Mouse (Mus musculus): ENCODE results near the gene Armc2.

The Armc2 gene

DNA sequence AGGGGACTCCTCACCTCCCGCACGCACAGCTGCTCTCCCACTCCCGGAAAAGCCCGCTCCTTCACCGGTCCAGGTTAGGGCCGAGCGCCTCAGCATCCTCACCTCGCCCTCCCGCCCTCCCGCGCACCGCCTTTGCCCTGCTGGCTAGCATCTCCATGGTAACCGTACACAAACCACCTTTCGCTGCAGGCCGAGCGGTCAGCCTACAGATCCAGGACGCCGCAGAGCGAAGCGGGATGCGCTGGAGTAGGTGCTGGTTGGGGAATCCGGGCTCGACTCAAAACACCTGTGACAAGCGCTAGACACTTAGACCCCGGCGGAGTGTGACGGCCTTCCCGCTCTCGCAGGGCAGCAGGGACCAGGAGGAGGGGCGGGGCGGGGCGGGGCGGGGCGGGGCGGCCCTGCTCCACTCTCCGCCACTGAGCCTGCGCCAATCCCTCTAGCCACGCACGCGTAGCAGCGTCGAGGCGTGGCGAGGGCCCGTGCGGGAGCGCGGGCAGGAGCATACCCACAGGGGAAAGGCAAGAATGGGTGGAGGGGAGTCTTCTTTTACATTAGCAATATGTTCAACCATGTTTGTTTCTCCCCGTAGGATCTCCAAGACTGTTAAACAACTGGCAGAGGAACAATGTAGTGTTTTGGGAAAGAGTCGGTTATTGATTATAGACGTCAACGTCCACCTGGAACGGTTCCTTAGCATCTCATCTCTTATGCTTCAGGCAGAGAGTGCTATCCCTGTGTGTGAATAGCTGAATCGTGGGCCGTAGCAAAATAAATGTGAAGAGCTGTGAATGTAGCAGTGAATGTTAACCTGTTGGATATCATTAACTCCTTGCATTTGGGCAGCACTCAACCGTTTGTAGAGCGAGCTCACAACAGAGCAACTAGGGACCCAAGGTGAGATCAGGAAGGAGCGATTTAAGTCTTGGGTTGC, at the start of gene Armc2:
Gene Armc2, minus strand, starts transcription at position 427 of the 934 bp plus-strand sequence.
- peak; percentile 58 to 60 for DNase-seq (ENCODE audit: low spot score in 2 of 2)

DNA sequence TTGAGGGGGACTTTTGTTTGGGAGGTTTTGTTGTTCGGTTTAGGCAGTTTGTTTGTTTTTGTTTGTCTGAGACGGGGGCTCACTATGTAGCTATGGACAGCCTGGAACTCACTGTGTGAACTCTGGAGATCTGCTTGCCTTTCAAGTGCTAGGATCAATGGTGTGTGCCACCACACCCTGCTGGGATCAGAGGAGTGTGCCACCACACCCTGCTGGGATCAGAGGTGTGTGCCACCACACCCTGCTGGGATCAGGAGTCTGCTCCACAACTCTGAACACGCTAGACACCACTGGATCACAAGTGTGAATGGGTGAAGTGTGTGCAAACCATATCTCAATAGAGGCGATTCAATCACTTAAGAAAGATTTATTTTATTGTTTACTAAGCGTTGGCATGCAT, 46.2 kb upstream of the Armc2 start:
- DNase-seq (ENCODE audit: low spot score in 2 of 2), result no peak

DNA sequence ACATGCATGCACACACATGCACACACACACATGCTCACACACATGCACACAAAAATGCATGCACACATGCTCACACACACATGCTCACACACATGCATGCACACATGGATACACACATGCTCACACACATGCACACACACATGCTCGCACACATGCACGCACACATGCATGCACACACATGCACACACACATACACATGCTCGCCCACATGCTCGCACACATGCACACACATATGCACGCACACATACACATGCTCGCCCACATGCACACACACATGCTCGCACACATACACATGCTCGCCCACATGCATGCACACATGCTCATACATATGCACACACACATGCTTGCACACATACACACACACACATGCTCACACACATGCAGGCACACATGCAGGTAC, 41.3 kb upstream of the Armc2 start:
- DNase-seq (ENCODE audit: low spot score in 2 of 2), result no peak

DNA sequence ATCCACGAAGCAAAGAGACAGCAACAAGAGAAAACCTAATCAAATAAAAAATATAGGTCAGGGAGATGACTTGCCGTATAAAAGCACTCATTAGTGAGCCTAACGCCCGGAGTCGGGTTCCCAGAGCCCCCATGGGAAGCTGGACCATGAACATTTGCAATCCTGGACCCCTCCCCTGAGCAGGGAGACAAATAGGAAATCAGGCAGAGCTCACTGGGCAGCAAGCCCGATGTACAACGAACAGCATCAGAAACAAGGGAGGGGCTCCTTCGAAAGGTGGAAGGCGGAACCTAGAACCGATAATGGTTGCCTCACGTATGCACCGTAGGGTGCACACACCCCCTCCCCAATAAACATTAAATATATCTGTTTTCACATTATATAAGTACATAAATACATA, 39.5 kb upstream of the Armc2 start:
- no peak for DNase-seq (ENCODE audit: low spot score in 2 of 2)

DNA sequence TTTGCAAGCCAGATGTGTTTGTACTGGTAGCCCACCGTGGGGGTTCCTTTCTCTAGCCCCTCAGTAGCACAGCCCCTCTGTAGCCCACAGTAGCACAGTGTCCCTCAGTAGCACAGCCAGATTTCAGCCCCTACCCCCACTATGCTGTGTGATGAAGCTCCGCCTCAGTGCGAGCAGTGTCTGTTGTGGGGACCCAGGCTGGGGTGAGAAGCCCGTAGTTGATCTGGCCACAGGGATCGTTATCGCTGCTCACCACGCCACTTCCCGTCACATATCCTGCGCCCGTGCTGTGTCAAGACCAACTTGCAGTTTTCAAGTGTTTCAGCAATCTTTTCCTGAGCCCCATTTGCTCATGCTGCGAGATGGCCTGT, 39.0 kb upstream of the Armc2 start:
- DNase-seq (ENCODE audit: low spot score in 2 of 2), result peak; percentile 7 to 20

DNA sequence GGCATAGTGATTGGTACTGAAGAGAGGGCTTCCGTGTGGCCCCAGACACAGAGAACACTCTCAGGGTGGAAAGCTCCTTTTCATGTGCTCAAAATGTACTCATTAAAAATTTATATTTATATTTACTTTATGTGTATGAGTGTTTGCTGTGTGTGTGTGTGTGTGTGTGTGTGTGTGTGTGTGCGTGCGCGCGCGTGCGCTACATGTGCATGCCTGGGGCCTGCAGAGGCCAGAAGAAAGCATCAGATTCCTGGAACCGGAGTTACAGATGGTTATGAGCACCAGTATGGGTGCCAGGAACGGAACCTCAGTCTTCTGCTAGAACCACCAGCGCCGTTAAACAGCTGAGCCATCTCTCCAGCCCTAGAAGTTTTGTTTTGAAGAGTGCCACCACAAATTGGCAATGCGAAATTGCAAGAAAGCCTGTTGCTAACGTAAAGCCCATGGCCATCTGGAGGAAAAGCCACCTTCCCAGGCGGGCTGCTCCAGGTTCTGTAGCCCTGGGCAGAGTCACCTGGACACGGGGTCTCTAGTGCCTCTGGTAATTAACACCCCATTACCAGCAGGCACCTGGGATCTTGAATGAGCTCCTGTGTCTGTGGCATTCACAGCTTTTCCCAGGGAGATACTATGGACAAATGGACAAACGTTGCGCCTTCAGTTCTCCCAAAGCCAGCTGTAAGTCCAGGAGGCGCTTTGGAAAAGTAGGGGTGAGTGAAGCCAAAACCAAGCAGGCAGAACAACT, 38.4 kb upstream of the Armc2 start:
- DNase-seq (ENCODE audit: low spot score in 2 of 2), result no peak

DNA sequence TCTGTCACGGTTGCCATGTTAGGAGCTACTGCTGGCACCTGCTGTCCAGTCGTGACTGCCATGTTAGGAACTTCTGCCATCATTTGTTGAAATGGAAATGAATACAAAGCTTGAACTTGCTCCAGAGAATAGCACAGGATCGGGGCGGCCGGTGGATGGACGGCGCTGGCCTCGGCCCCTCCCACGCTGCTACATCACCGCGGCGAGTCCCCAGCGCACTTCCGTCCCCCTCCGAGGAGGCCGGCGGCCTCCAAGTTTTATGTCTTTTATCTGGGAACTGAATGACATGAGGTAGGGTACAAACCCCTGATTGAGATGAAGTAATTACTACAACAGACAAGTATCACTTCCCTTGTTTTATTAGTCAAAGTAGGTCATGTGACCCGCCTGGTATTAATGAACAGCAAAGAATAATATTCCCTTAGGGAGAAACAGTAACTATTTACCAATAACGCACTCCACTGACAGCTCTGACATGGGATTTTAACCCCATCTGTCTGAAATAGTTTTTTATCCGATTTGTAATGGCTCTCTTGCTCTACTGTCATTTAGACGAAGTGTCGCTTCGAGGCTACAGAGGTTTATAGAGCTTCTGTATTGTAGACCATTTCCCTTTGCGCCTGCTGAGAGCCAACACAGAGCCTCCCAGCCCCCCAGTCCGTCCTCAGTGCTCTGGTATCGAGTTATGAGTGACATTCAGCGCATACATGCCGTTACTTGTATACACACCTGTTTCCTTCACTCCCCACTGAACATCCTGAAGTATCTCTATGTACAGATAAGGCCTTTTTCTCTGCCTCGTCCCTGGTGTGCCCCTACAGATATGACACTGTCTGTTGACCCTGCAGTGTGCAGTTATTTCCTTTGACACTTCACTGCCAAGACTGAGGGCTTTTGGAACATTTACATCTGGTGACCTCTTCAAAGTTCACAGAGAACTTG, 37.3 kb upstream of the Armc2 start:
- DNase-seq (ENCODE audit: low spot score in 2 of 2), result no peak

DNA sequence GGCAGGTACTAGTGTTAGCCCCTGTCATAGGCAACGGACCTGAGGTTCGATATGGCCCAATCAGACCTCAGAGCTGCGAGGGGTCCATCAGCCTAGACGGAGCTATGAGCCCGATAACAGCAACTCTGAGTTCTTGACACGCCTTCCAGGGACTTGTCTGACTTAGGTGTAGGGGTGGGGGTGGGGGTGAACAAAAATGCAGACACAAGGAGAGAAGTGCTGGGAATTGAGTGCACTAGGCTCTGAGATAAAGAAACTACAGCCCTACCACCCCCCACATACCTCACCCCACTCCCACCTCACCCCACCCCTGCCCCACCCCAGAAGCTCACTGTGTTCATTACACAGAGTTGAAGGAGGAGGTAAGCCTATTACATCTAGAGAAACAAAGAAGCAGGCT, 32.8 kb upstream of the Armc2 start:
- no peak for DNase-seq (ENCODE audit: low spot score in 2 of 2)

DNA sequence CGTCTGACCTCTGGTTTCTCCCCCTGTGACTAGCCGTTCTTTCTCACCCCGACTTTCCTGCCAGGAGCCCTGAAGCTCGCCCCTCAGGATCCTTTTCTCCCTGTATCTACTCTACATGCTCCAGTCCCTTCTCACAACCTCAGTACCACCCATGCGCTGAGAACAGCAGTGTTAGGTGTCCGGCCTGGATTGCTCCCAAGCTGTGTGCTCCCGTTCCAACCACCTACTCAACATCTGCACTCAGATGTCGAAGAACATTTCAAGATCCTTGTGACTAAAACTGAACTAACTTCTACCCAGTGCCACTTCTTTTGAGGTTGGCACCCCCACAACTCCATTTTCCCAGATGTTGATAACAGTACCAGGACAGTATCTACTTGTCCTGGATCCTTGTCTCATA, 30.4 kb upstream of the Armc2 start:
- DNase-seq (ENCODE audit: low spot score in 2 of 2), result no peak

DNA sequence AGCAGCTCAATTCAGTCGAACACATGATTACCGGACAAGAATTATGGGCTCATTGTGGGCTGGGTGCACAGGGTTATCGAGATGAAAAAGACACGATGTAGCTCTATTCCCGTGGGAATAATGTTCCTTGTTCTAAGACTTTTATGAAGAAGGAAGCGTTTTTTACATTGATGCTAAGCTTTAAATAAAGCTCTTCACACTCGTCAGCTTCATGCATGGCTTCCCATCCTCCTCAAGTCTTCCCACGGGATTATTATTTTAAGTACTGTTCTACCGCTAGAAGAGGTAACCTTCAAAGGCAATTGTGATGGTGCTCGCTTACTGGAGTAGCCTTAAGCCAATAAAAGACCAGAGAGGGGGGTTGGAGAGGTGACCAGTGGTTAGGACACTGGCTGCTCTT, 26.3 kb upstream of the Armc2 start:
- DNase-seq (ENCODE audit: low spot score in 2 of 2), result no peak

DNA sequence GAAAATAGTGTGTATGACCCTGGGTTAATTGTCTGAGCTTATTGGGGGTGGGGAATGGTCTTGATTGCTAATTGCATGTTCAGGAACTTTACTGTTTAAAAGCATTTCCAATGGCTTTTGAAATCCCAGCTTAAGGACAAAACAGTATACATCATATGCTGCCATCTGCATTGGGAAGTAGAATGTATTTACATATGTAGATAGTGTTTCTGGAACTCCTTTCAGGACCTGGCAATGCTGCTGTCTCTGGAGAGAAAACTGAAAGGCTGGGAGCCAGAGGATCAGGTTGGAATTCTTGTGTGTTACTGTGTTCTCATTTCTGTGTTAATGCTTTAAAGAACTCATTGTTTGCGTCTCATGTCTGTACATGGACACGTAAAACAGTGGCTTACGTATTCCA, 25.1 kb upstream of the Armc2 start:
- no peak for DNase-seq (ENCODE audit: low spot score in 2 of 2)

DNA sequence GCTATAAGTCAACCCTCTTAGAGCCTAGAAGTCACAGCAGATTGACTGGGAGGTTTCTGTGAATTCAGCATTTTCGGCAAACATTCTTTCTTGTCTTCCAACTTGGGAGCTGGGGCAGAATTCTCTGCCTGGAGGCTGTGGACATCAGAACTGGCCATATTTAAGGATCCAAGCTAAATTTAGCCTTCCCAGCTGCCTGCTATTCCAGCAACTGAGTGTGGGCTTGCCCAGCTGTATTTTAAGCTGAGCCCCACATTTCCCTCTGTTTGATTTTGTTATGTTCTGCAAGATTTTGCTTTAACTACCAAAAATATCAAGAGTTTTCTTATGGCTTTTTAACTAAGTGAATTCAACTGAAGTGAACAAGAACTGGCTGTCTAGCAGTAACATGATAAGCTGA, 24.6 kb upstream of the Armc2 start:
- no peak for DNase-seq (ENCODE audit: low spot score in 2 of 2)

DNA sequence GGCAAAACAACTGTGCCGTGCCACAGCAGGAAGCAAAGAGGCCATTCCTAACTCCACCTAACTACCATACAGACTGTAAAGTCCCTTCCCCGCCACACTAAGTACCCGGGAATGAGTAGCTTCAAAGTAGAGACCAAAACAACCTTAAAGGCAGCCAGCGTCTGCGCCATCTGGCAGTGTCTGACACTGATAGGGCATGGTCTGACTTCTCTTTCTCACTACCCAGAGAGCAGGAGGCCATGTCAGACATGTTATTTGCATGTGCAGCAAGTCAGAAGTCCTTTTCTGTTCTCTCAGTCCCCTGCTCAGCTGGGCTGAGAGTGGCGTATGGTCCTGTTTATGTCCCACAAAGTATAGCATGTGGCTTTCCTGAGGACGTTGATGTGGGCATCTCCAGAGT, 23.8 kb upstream of the Armc2 start:
- no peak for DNase-seq (ENCODE audit: low spot score in 2 of 2)

DNA sequence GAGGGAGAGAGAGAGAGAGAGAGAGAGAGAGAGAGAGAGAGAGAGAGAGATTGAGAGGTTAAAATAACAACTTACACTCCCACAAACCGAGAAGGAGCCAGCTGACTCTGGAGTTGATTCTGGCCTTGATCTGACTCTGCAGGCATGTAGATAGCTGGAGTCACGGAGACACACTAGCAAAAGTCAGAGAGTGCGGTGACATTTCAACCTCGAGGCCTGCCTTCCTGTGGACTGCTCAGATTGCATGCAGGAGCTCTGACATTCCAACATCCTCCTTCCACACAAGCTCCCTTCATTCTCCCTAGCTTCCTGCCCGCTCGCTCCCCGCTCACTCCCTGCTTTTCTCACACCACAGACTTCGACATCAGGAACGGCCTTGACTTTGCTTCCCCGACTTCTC, 20.3 kb upstream of the Armc2 start:
- no peak for DNase-seq (ENCODE audit: low spot score in 2 of 2)

DNA sequence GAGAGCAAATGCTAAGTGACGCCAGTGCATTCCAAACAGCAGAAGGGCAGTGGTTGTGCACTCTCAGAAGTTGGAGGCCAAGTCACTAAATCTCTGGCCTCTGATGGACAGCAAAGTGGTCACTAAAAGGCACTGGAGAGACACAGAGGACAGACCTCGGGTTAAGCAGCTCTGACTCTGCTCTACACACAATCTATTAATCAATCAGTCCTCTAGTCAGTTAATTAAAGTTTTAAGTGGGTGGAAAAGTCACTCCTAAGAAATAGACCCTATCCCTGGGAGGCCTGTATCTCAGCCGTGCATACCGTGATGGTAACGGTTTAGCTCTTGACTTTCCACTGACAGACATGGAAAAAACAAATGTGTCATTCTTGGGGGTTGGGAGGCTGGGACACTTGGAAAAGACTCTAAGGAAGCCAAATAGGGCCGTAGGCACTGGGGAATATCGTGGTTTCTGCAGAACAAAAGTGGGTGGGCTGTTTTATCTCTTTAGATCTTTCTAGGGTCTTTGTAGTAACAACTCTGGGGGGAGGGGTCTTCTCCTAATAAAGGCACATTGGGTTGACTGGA, 19.1 kb upstream of the Armc2 start:
- no peak for DNase-seq (ENCODE audit: low spot score in 2 of 2)

DNA sequence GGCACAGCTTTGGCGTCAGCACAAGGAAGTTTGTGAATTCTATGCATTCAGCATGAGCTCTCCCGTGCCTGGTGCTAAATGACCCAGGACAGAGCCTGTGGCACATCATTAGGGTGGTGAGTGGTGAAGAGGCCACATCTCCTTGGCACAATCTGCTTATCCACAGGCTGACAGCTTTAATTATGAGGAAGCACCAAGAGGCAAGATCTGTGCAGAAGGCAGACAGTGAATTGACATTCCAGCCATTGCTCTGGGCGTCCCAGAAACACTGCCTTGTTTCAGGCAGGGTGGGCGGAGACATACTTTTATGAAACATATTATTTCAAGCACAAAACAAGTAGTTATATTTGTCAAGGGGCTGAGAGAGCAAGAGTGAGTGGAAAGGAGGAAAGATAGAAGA, 18.6 kb upstream of the Armc2 start:
- DNase-seq (ENCODE audit: low spot score in 2 of 2), result no peak

DNA sequence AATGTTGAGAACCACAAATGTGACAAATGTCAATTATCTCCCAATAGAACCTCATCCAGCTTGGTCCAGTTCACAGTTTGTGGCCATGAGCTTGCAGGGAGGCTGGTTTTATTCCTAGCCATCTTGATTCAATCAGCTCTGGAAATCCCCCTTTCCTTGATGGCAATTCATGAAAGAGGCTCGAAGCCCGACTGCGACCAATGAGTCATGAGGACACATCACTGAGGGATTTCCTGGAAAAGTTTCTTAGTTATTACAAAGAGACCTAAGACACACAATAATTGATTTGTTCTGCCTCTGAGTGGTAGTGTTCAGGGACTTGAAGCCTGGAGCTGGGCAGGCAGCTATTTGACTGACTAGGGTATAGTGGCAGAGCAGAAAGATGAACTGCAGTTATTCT, 15.3 kb upstream of the Armc2 start:
- no peak for DNase-seq (ENCODE audit: low spot score in 2 of 2)

DNA sequence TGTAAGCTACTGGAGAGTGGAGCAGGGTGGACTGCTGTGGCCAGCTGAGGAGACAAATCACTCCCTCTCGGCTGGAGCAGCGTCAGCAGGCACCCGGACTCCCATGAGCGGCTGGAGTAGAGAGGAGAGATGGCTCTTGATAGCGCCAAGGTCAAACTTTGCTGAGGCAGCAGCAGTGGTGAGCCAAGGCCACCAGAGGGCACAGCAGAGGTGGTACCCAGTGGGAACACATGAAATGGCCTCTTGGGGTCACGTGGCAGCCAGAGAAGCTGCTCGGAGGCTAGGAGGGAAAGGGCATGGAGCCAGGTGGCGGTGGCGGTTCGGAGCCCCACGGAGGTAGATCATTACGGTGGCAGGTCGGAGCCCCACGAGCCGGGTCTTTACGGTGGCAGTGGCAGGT, 12.8 kb upstream of the Armc2 start:
- peak; percentile 87 to 90 for DNase-seq (ENCODE audit: low spot score in 2 of 2)

DNA sequence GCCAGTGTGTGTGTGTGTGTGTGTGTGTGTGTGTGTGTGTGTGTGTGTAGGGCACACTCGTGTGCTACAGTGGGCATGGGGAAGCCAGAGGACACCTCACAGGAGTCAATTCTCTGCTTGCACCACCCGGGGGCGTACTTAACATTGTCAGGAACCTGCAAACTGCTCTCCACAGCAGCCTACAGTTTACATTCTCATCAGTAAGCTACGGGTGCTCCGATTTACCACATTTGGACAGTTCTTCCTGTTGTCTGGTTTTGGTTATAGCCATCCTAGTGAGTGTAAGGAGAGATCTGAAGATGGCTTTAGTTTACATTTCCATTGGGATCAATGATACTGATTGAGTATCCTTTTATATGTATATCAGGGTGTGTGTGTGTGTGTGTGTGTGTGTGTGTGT, 11.3 kb upstream of the Armc2 start:
- DNase-seq (ENCODE audit: low spot score in 2 of 2), result no peak

DNA sequence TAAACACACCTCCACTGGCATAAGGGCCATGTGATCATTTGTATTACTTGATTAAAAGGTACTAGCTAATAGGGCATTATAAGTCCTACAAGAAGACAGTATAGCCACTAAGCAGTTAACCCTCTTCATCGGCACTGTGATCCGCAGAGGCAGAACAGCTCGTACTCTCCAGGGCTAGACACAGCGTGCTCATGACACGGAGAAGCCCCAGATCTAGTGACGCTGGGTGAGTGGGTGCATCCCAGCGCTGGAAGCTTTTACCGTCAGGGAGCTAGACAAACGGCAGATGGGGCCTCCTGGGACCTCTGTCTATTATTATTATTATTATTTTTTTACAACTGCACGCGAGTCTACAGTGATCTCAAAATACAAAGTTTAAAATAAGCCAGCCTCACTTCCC, 9.1 kb upstream of the Armc2 start:
- no peak for DNase-seq (ENCODE audit: low spot score in 2 of 2)

DNA sequence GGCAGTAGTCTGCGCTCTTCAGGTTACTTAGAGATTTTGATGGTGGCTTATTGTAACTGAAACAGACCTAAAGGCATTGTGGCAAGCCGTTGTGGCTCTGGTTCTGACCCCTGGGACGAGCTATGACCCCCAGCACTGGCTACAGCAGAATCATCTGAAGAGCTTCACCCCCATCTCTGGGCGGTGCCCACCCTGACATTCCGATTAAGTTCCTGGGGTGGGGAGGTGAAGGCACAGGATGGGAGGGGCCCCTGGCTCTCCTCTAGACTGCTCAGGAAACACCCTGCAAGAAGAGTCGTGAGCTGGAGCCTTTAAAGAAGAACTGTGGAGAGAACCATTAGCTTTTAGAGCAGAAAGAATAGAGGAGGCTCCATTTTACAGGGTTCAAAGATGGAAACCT, 6.2 kb upstream of the Armc2 start:
- no peak for DNase-seq (ENCODE audit: low spot score in 2 of 2)

DNA sequence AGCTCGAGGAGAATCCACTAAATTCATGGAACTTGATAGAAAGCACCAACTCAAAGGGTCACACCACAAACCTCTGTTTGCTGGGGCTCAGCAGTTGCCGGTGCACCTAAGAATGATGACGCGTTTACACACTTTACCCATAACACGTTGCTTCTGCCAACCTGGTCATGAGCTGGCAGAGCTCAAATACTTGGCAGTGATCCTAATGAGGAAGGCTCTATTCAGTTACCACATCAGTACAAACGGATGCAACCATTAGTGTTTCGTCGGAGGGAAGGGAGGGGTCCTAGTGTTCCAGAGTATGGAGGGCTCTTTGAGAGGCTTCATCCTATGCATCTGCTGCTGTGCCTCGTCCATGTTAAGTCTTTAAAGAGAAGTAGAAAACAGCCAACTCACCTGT, 3.3 kb upstream of the Armc2 start:
- DNase-seq (ENCODE audit: low spot score in 2 of 2), result no peak

Measured in heart, adult 9 months (tissue).